Mouse (Mus musculus) limb, embryonic 15.5 days (tissue): Measurements from ENCODE around the gene Scamp1. TPM values are rescaled to one million over a fixed set of nuclear protein-coding genes. Genes with fewer than 3 reads are reported as not detected.

Source experiments
- ATAC-seq: fragments of 200-750 bp; cut with Nextera tagmentation; 2 replicates; pipeline ENCODE4 v1.8.0; 2017; ENCODE audit warnings: low read depth, moderate TSS enrichment; ENCODE audit not compliant: insufficient number of reproducible peaks, low FRiP score, low TSS enrichment
- H3K27ac ChIP-seq: fragments of 300-500 bp; sonication (generic); 2 replicates; pipeline ENCODE4 v1.5.1; 2015; ENCODE audit warnings: moderate library complexity, mild to moderate bottlenecking, inconsistent platforms
- H3K27me3 ChIP-seq: fragments of 300-500 bp; sonication (generic); 2 replicates; pipeline ENCODE4 v1.6.1; 2015; ENCODE audit warnings: inconsistent platforms
- H3K36me3 ChIP-seq: fragments of 300-500 bp; sonication (generic); 2 replicates; pipeline ENCODE4 v1.6.1; 2015; ENCODE audit warnings: inconsistent platforms
- H3K4me1 ChIP-seq: fragments of 300-500 bp; sonication (generic); 2 replicates; pipeline ENCODE4 v1.6.1; 2015; ENCODE audit warnings: inconsistent platforms
- H3K4me2 ChIP-seq: fragments of 300-500 bp; sonication (generic); 2 replicates; pipeline ENCODE4 v1.6.1; 2015; ENCODE audit warnings: mild to moderate bottlenecking, inconsistent platforms
- H3K4me3 ChIP-seq: fragments of 300-500 bp; sonication (generic); 2 replicates; pipeline ENCODE4 v1.5.1; 2015; ENCODE audit warnings: mild to moderate bottlenecking, inconsistent platforms
- H3K9ac ChIP-seq: fragments of 300-500 bp; sonication (generic); 2 replicates; pipeline ENCODE4 v1.6.1; 2015; ENCODE audit warnings: inconsistent platforms
- H3K9me3 ChIP-seq: fragments of 300-500 bp; sonication (generic); 2 replicates; pipeline ENCODE4 v1.6.1; 2016; ENCODE audit warnings: inconsistent platforms
- WGBS: fragments of 180-500 bp; shearing (Covaris S2); methylation state at CpG from one replicate; pipeline ENCODE4 v1.1.7; 2015; 5-methylcytosine and 5-hydroxymethylcytosine counted together
- polyA plus RNA-seq: library from polyadenylated mRNA; unstranded; fragments of >200 nt; fragmentation: Nextera tagmentation; extraction: Ambion mirVana; gene quantifications from 2 replicates; pipeline ENCODE4 v1.2.1, GENCODE M21; 2015

The Scamp1 gene
- polyA plus RNA-seq, 1 experiment from 2014 or later = 39.6 TPM

DNA sequence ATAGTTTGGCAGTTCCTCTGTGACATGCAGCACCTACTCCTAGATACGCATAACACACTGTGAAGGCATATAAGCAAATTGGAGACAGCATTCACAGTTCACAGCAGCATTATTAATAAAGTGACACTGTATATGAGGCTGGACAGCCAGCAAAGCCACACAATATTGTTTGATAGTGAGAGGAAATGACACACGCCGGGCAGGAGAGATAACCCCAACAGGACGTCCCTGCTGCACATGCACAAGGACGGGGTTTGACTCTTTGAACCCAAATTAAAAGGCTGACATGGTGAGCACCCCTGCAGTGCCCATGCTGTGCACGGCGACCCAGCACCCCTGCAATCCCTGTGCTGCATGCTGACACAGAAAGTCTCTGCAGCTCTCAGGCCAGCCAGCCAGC lies 17.5 kb downstream of the Scamp1 start:
- Histone ChIP-seq H3K9me3 (no peaks in the 10 kb centered on the region), H3K27me3 (no peaks in the 10 kb centered on the region), H3K4me2 (no peak overlapping the region), H3K36me3 (no peaks in the 10 kb centered on the region), H3K4me3 (no peak overlapping the region), H3K9ac (no peak overlapping the region), H3K27ac (no peak overlapping the region), H3K4me1 (no peaks in the 10 kb centered on the region)
- 50% methylated on average over 7 of the region's 7 CpGs for WGBS
- no peak for ATAC-seq

DNA sequence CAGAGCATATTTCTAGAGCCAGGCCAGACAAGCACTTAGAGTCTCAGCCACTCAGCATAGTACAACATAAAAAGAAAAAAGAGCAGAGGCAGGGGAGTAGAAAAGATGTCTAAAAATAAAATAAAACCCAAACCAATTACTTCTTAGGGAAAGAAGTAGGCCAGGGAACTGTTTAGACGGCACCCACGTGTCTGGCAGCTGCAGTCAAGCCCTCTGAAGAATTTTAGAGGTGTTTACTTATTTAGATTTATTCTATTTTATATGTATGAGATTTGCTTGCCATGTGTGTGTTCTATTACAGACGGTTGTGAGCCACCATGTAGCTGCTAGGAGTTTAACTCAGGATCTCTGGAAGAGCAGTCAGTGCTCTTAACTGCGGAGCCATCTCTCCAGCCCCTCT lies 18.5 kb downstream of the Scamp1 start:
- H3K4me2 ChIP-seq = no peak overlapping the region
- no peaks in the 10 kb centered on the region for H3K4me1 ChIP-seq

DNA sequence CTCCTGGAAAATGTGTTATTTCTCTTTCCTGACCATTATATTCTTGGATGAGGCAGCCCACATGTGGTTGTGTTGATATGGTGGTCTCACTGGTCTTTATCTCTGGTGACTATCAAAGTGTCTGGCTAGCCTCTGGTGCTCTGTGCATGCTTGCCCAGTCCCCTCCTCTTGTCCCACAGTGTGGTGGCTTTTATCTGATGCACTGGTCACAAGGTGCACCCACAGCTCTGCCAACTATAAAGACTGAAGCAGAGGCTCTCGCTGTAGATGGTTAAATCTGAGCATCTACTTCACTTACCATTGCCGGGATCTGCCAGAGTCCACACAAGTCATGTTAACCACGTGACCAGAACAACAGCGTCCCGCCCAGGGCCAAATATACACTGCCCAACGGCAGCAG lies 19.1 kb downstream of the Scamp1 start:
- whole genome bisulfite sequencing = 88% methylated on average over 6 of the region's 6 CpGs
- H3K9ac ChIP-seq = no peak overlapping the region
- ATAC-seq = no peak
- no peaks in the 10 kb centered on the region for H3K4me1 ChIP-seq
- H3K4me3 ChIP-seq = no peak overlapping the region
- no peak overlapping the region for H3K4me2 ChIP-seq
- no peak overlapping the region for H3K27ac ChIP-seq
- H3K36me3 ChIP-seq = no peaks in the 10 kb centered on the region
- H3K9me3 ChIP-seq = no peaks in the 10 kb centered on the region
- no peaks in the 10 kb centered on the region for H3K27me3 ChIP-seq

More for the DNA sequence above, 18.5 kb downstream of the Scamp1 start:
- H3K9me3 ChIP-seq = no peaks in the 10 kb centered on the region
- H3K4me3 ChIP-seq = no peak overlapping the region
- H3K36me3 ChIP-seq = no peaks in the 10 kb centered on the region
- H3K9ac ChIP-seq = no peak overlapping the region
- no peaks in the 10 kb centered on the region for H3K27me3 ChIP-seq
- ATAC-seq = no peak
- H3K27ac ChIP-seq = no peak overlapping the region
- 55% methylated on average over 4 of the region's 4 CpGs for WGBS

DNA sequence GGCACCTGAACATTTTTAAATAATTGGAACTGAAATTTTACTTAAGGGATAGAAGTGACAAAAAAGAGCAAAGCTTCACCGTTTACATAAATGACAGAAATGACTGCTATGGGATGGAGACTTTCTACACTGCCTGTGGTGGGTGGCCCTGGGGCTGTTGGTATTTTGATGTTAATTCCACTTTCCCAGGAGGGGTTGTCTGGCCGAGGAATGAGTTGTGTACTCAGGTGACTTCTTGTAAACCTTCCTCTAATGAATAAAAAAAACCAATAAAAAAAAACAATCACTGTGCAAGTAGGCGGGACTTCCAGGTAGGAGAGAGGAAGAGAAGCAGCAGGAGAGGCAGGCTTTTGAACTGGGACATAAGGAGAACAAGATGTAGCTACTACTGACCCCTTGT lies 20.4 kb downstream of the Scamp1 start:
- H3K4me1 ChIP-seq = no peaks in the 10 kb centered on the region
- 52% methylated on average over 3 of the region's 3 CpGs for WGBS
- ATAC-seq = no peak

DNA sequence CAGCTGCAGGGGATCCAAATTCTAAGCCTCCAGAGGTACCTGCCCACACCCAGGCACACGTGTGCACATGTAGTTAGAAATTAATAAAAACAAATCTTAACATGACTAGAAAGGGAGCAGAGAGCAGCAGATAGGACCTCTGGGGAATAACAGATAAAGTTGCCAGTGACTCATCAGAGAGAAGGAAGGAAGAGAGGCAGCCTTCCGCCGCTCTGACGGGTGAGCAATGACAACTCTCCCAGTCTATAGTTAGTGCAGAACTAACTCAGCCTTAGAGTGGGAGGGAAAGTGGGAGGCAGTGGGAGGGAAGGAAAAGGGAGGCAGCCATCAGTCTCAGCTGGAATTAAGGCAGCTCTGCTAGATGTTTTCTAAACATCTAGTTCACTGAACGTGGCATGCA lies 21.7 kb downstream of the Scamp1 start:
- H3K9me3 ChIP-seq = no peaks in the 10 kb centered on the region
- 74% methylated on average over 5 of the region's 5 CpGs for WGBS
- no peak overlapping the region for H3K9ac ChIP-seq
- no peaks in the 10 kb centered on the region for H3K36me3 ChIP-seq
- no peak overlapping the region for H3K4me3 ChIP-seq
- H3K27ac ChIP-seq = no peak overlapping the region
- H3K4me1 ChIP-seq = no peaks in the 10 kb centered on the region
- ATAC-seq = no peak
- H3K27me3 ChIP-seq = no peaks in the 10 kb centered on the region
- H3K4me2 ChIP-seq = no peak overlapping the region

More for the DNA sequence above, 20.4 kb downstream of the Scamp1 start:
- H3K9ac ChIP-seq = no peak overlapping the region
- H3K27ac ChIP-seq = no peak overlapping the region
- no peak overlapping the region for H3K4me2 ChIP-seq
- H3K4me3 ChIP-seq = no peak overlapping the region
- no peaks in the 10 kb centered on the region for H3K9me3 ChIP-seq
- no peaks in the 10 kb centered on the region for H3K36me3 ChIP-seq
- H3K27me3 ChIP-seq = no peaks in the 10 kb centered on the region

DNA sequence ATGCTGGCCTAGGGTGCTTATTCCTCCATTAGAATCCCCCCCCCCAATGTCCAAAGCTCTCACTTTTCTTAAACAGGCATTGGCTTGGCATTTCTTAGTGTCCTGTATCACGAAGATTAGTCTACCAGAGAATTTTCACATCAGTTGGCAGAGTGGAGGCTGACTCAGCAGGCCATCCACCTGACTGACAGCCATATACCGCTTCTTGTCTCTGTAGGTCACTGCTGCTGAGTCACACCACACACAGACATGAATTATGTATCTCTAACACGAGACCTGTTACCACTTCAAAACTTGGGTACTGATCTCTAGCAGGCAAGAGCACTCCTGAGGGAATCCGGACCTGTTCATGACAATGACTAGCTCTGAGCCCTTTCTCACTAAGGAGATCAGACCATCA lies 23.1 kb downstream of the Scamp1 start:
- no peaks in the 10 kb centered on the region for H3K9me3 ChIP-seq
- ATAC-seq = no peak
- no peak overlapping the region for H3K27ac ChIP-seq
- no peaks in the 10 kb centered on the region for H3K27me3 ChIP-seq
- no peaks in the 10 kb centered on the region for H3K4me1 ChIP-seq
- no peaks in the 10 kb centered on the region for H3K36me3 ChIP-seq
- H3K9ac ChIP-seq = no peak overlapping the region
- H3K4me3 ChIP-seq = no peak overlapping the region
- 80% methylated on average over 4 of the region's 4 CpGs for WGBS
- H3K4me2 ChIP-seq = no peak overlapping the region

DNA sequence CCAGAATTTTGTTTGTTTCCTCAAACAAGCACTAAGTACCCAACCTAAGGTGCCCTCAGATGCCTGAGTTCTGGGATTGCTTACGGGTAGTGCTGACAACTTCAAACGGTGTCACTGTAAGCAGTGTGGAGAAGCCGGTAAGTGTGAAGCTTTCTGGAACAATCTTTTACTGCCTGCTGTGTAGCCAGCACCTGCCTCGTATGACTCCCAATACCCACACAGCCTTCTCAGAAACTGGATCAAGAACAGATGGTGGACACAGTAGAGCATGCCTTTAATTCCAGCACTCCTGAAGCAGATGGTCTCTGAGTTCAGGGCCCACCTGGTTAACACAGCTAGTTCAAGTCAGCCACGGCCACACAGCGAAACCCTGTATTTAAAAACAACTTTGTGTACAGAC lies 24.0 kb downstream of the Scamp1 start:
- no peak overlapping the region for H3K9ac ChIP-seq
- WGBS = 35% methylated on average over 6 of the region's 6 CpGs
- no peak for ATAC-seq

DNA sequence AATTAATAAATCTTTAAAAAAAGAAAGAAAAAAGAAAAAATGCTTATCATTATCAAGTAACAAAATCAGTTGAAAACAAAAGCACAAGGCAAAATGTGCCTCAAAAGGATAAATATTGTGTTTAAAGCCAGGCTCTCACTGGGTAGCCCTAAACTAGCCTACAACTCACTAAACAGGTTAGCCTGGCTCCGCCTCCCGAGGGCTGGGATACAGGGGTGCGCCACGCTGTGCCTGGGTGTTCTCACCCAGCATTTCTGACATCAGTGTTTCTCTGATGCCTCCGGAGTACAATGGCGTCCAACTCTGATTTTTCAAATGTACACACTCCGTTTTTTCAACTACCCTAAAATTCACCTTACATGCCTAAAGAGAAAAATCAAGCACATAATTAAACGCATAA lies 24.7 kb downstream of the Scamp1 start:
- no peak for ATAC-seq
- Histone ChIP-seq H3K36me3 (no peaks in the 10 kb centered on the region), H3K4me3 (no peak overlapping the region), H3K4me2 (no peak overlapping the region), H3K9ac (no peak overlapping the region), H3K27me3 (no peaks in the 10 kb centered on the region), H3K27ac (no peak overlapping the region), H3K4me1 (no peaks in the 10 kb centered on the region), H3K9me3 (no peaks in the 10 kb centered on the region)
- WGBS = 77% methylated on average over 8 of the region's 8 CpGs

More for the DNA sequence above, 24.0 kb downstream of the Scamp1 start:
- Histone ChIP-seq H3K9me3 (no peaks in the 10 kb centered on the region), H3K4me1 (no peaks in the 10 kb centered on the region), H3K4me2 (no peak overlapping the region), H3K36me3 (no peaks in the 10 kb centered on the region), H3K27ac (no peak overlapping the region), H3K27me3 (no peaks in the 10 kb centered on the region), H3K4me3 (no peak overlapping the region)

DNA sequence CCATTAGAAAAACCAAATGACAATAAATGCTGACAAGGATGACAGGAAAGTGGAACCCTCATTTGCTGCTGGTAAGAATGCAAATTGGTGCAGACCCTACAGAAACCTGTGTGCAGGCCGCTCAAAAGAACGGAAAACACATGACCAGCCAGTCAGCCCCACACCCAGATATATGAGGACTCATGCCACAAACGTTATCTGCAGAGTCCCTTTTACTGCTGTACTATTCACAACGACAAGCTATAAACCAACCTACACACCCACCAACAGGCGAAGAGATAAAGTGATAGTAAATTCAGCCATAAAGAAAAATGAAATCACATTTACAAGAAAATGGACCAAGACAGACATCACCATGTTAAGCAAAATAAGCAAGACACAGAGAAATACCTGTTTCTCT lies 26.4 kb downstream of the Scamp1 start:
- H3K4me1 ChIP-seq = no peaks in the 10 kb centered on the region
- 58% methylated on average over 5 of the region's 5 CpGs for WGBS

DNA sequence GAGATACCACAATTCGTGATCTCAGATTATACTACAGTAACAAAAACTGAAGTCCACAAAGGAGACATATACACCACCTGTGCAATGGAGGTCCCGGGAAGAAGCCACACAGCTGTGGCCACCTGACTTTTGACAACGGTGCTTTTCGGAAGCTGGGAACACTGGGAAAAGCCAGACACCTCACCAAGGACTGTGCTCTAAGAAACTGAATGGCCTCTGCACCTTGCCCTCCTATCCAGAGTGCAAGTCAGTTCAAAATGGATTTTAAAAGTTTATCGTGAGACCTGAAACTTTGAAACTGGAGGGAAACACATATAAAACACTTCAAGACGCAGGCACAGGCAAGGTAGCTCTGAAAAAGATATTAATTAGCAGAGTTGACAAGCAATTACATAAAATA lies 27.1 kb downstream of the Scamp1 start:
- Histone ChIP-seq H3K4me1 (no peaks in the 10 kb centered on the region), H3K27me3 (no peaks in the 10 kb centered on the region), H3K9me3 (no peaks in the 10 kb centered on the region), H3K27ac (no peak overlapping the region), H3K4me3 (no peak overlapping the region), H3K4me2 (no peak overlapping the region), H3K9ac (no peak overlapping the region), H3K36me3 (no peaks in the 10 kb centered on the region)
- WGBS = 72% methylated on average over 6 of the region's 6 CpGs
- ATAC-seq = no peak

More for the DNA sequence above, 26.4 kb downstream of the Scamp1 start:
- H3K27me3 ChIP-seq = no peaks in the 10 kb centered on the region
- H3K9ac ChIP-seq = no peak overlapping the region
- no peaks in the 10 kb centered on the region for H3K36me3 ChIP-seq
- H3K4me2 ChIP-seq = no peak overlapping the region
- ATAC-seq = no peak
- H3K27ac ChIP-seq = no peak overlapping the region
- no peaks in the 10 kb centered on the region for H3K9me3 ChIP-seq
- H3K4me3 ChIP-seq = no peak overlapping the region

DNA sequence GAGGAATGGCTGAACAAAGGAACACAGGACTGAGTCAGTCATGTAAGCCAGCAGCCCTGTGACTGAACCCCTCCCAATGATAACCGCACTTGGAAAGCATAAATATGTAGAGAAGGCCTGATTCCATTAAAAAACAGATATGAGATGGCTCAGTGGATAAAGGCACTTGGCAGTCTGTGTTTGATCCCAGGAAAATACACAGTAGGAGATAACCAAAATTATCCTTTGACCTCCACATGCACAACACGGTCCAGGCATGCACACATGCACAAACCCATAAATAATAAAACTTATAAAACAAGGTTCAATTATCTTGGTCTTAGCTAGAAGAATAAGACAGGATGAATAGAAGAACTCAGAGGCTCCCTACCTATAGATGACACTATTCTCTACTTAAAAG lies 27.9 kb downstream of the Scamp1 start:
- no peaks in the 10 kb centered on the region for H3K4me1 ChIP-seq
- H3K36me3 ChIP-seq = no peaks in the 10 kb centered on the region
- no peak overlapping the region for H3K4me2 ChIP-seq
- H3K27ac ChIP-seq = no peak overlapping the region
- no peak for ATAC-seq
- no peak overlapping the region for H3K4me3 ChIP-seq
- no peak overlapping the region for H3K9ac ChIP-seq
- H3K9me3 ChIP-seq = no peaks in the 10 kb centered on the region
- no peaks in the 10 kb centered on the region for H3K27me3 ChIP-seq
- 63% methylated on average over 2 of the region's 2 CpGs for WGBS

DNA sequence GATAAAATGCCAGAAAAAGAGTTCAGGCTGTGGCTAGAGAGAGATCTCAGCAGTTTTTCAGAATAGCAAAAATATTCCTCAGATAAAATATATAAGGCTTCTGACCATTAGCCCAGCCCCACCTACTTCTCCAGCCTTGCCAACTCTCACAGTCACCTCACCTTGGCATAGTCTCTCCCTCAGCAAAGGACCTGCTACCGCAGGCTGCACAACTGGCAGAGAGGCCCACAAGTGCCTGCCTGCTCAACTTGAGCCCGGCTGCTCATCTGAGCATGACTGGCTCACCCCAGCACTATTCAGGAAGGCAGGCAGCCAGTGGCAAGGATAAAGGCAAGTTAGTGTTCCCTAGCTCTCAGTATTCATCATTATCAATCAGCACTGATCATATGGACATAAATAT lies 30.5 kb downstream of the Scamp1 start:
- no peak for ATAC-seq
- Histone ChIP-seq H3K36me3 (peaks cover 3% of the 10 kb centered on the region; the same call in 1 of the 2 replicates), H3K27ac (0 out of 2 replicates have a peak overlapping the region, but pooled peaks have one; percentile 57), H3K4me1 (no peaks in the 10 kb centered on the region; the same call in 1 of the 2 replicates), H3K4me2 (no peak overlapping the region), H3K4me3 (no peak overlapping the region), H3K9me3 (no peaks in the 10 kb centered on the region), H3K27me3 (no peaks in the 10 kb centered on the region), H3K9ac (no peak overlapping the region)
- WGBS = 90% methylated on average over 2 of the region's 2 CpGs

DNA sequence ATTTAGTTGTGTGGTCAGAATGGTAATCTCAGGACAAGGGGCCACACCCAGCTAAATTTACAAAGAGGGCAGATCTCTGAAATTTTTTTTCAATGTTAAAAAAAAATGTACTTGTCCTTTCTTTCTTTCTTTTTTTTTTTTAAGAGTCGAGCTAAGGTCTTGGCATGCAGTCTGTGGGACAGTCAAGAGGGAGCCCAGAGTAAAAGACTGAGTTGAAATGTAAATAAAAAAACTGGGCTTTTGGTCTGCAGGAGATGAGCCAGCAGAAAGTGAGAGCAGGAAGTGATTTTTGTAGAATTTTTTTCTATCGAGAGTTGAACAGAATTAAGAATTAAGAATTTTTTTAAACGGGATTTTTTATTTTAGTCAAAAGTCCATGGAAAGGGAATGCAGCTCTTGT lies 31.4 kb downstream of the Scamp1 start:
- Histone ChIP-seq H3K4me1 (no peaks in the 10 kb centered on the region; the same call in 1 of the 2 replicates), H3K27ac (no peak overlapping the region), H3K36me3 (peaks cover 3% of the 10 kb centered on the region; the same call in 1 of the 2 replicates), H3K4me3 (no peak overlapping the region), H3K9ac (no peak overlapping the region), H3K27me3 (no peaks in the 10 kb centered on the region), H3K4me2 (no peak overlapping the region), H3K9me3 (no peaks in the 10 kb centered on the region)
- ATAC-seq = no peak
- 75% methylated on average over 3 of the region's 3 CpGs for WGBS
